Mouse (Mus musculus) neural tube, embryonic 11.5 days (tissue): ENCODE data around the gene Pdgfa. TPM values are rescaled to one million over a fixed set of nuclear protein-coding genes. Genes with fewer than 3 reads are reported as not detected.

Experiments used
- ATAC-seq: fragments of 200-750 bp; cut with Nextera tagmentation; 2 replicates; pipeline ENCODE4 v1.8.0; 2017; ENCODE audit warnings: moderate number of reproducible peaks, mild to moderate bottlenecking, moderate TSS enrichment, moderate library complexity; ENCODE audit not compliant: insufficient read depth, low FRiP score, low TSS enrichment
- DNase-seq: peaks from one replicate; pipeline ENCODE4 v3.0.0-alpha.2; 2015; ENCODE audit warnings: low spot score
- H3K27ac ChIP-seq: fragments of 300-500 bp; sonication (generic); 2 replicates; pipeline ENCODE4 v1.5.1; 2014; ENCODE audit warnings: low read depth, mild to moderate bottlenecking, low read length
- H3K27me3 ChIP-seq: fragments of 300-500 bp; sonication (generic); 2 replicates; pipeline ENCODE4 v1.6.1; 2014; ENCODE audit warnings: mild to moderate bottlenecking, low read length, mixed read lengths; ENCODE audit not compliant: control insufficient read depth, insufficient read depth
- H3K36me3 ChIP-seq: fragments of 300-500 bp; sonication (generic); 2 replicates; pipeline ENCODE4 v1.6.1; 2014; ENCODE audit warnings: mild to moderate bottlenecking, low read length, moderate library complexity, mixed read lengths; ENCODE audit not compliant: control insufficient read depth, insufficient read depth
- H3K4me1 ChIP-seq: fragments of 300-500 bp; sonication (generic); 2 replicates; pipeline ENCODE4 v1.6.1; 2014; ENCODE audit warnings: low read length, mixed read lengths; ENCODE audit not compliant: control insufficient read depth, insufficient read depth
- H3K4me2 ChIP-seq: fragments of 300-500 bp; sonication (generic); 2 replicates; pipeline ENCODE4 v1.6.1; 2014; ENCODE audit warnings: low read depth, mild to moderate bottlenecking, moderate library complexity
- H3K4me3 ChIP-seq: fragments of 300-500 bp; sonication (generic); 2 replicates; pipeline ENCODE4 v1.5.1; 2014; ENCODE audit warnings: low read depth, low read length
- H3K9ac ChIP-seq: fragments of 300-500 bp; sonication (generic); 2 replicates; pipeline ENCODE4 v1.6.1; 2014; ENCODE audit warnings: mild to moderate bottlenecking, low read length
- H3K9me3 ChIP-seq: fragments of 300-500 bp; sonication (generic); 2 replicates; pipeline ENCODE4 v1.6.1; 2016; ENCODE audit warnings: low read length; ENCODE audit not compliant: control insufficient read depth
- WGBS: fragments of 180-500 bp; shearing (Covaris S2); extraction: QIAGEN DNeasy Blood & Tissue Kit; methylation state at CpG from one replicate; pipeline ENCODE4 v1.1.7; 2014; 5-methylcytosine and 5-hydroxymethylcytosine counted together
- polyA plus RNA-seq: library from polyadenylated mRNA; unstranded; fragments of >200 nt; fragmentation: Nextera tagmentation; extraction: Ambion mirVana; gene quantifications from 2 replicates; pipeline ENCODE4 v1.2.1, GENCODE M21; 2014

Pdgfa gene
- polyA plus RNA-seq: 16.1 TPM in 2 replicates

DNA sequence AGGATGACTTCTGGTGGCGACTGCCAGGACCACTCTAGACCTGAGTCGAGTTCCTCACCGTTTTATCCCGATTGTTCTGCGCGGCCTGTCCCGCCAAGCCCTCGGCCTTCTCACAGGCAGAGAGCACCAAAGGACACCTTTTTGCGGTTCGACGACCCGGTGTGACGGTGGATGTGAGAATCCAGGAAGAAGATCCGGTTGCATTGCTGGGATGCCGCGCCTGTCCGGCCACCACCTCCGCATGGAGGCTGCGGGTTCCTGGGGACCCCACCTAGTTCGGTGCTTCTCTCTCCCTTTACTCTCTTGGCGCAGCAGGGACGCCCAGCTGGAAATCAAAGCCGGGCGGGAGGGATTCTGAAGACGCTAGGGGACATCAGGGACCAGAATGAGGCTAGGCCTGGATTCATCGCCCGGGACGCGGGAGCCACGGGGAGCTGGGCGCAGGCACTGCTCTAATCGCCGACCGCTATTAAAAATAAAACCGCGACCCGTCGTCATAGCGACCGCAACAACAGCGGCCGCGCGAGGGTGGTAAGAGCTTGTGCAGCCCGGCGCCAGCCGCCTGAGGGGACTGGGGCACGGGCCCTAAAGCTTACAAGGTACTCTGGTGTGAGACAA, at the start of gene Pdgfa:
Gene Pdgfa, minus strand, starts transcription at position 200 of the 618 bp plus-strand sequence.
- no peaks in the 10 kb centered on the region for H3K36me3 ChIP-seq
- ATAC-seq (no peak), DNase-seq (peak; percentile 80)
- peaks cover 67% of the 10 kb centered on the region for H3K27me3 ChIP-seq
- under 1% methylated on average over 48 of the region's 48 CpGs for WGBS
- peak within 1 kb of the TSS; percentile 95 for H3K4me2 ChIP-seq
- no peaks in the 10 kb centered on the region for H3K9me3 ChIP-seq
- peak within 1 kb of the TSS; percentile 73 for H3K4me3 ChIP-seq
- H3K27ac ChIP-seq: no peak within 1 kb of the TSS
- H3K9ac ChIP-seq: no peak within 1 kb of the TSS
- H3K4me1 ChIP-seq: peaks cover 48% of the 10 kb centered on the region

DNA sequence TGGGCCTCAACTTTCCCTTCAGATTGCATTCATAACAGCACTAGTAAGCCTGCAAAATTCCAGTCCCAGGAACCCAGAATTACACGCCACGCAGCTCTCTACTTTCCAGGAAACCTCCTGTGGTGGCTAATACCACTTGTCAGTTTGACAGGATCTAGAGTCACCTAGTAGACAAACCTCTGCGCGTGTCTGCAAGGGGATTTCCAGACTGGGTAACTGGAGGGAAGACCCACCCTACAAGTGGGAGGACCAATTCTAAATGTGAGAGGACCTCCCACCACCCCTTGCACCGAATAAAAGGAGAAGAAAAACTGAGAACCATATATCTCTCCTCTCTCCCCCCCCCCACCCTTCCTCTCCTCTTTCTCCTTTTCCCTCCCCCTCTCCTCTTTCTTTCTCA, 49.5 kb upstream of the Pdgfa start:
- Histone ChIP-seq H3K27me3 (no peaks in the 10 kb centered on the region), H3K27ac (no peak overlapping the region), H3K36me3 (no peaks in the 10 kb centered on the region), H3K4me1 (no peaks in the 10 kb centered on the region), H3K4me3 (no peak overlapping the region), H3K9ac (no peak overlapping the region), H3K9me3 (no peaks in the 10 kb centered on the region), H3K4me2 (no peak overlapping the region)
- ATAC-seq (no peak), DNase-seq (no peak)
- WGBS: 59% methylated on average over 5 of the region's 5 CpGs

DNA sequence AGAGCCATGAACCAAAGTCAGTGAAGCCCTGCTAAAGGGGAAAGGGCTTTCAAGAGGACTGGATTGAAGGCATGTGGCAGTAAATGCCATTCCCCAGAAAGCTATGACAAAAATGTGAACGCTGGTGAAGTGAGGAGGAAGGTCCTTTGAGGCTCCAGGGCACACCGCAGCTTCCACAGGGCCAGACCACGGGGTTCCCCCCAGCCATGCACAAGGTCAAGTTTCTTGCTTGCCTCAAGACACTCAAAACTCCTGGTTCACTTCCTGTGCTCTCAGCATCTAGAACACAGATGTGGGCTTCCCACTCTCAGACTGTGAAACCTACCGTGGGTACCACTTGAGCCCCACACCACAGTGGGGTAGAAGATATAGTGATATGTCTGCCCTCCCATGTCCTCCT, 46.4 kb upstream of the Pdgfa start:
- Histone ChIP-seq H3K4me3 (no peak overlapping the region), H3K4me2 (no peak overlapping the region), H3K27ac (no peak overlapping the region), H3K27me3 (no peaks in the 10 kb centered on the region), H3K4me1 (no peaks in the 10 kb centered on the region), H3K36me3 (no peaks in the 10 kb centered on the region), H3K9ac (no peak overlapping the region), H3K9me3 (no peaks in the 10 kb centered on the region)
- DNase-seq (no peak), ATAC-seq (no peak)
- 88% methylated on average over 4 of the region's 4 CpGs for WGBS

DNA sequence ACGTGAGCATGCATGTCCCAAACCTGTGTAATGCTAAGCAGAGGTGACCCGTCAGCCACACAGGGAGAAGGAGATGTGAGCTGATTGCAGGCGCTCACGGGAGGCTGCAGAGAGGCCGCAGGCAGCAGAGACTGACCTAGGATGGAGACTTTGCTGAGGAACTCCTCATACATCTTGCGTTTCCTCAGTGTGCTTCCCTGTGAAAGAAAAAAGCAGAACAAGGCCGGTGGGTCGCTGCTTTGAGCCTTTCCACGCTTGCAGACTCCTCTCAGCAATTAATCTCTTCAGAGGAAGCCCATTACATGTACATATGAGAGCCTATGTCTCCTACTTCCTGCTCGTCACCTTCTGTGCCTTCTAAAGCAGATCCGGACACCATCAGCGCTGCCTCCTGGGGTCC, 45.1 kb upstream of the Pdgfa start:
- no peak for ATAC-seq
- WGBS: 86% methylated on average over 12 of the region's 12 CpGs

DNA sequence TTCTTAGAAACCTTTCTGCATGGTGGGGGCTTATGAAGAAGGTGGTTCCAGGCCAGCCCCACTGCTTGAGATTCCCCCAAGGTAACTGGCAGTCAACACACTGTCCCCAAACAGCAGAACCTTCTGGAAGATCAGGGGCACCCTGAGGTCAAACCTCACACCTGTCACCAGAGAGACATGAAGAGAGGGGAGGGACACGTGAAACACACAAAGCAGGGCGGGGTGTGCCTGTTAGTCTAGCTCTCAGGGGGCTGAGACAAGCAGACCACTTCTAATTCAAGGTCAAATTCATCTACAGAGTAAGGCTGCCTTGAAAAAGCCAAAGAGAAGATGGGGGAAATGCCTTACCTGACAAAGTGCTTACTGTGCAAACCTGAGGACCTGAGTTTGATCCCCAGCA, 38.0 kb upstream of the Pdgfa start:
- DNase-seq: no peak
- Histone ChIP-seq H3K4me3 (no peak overlapping the region), H3K27me3 (no peaks in the 10 kb centered on the region), H3K27ac (no peak overlapping the region), H3K36me3 (no peaks in the 10 kb centered on the region), H3K9ac (no peak overlapping the region), H3K4me2 (no peak overlapping the region), H3K4me1 (peaks cover 14% of the 10 kb centered on the region; the same call in 1 of the 2 replicates), H3K9me3 (no peaks in the 10 kb centered on the region)
- WGBS: 71% methylated on average over 2 of the region's 2 CpGs
- no peak for ATAC-seq

More for the DNA sequence above, 45.1 kb upstream of the Pdgfa start:
- Histone ChIP-seq H3K36me3 (no peaks in the 10 kb centered on the region), H3K9ac (no peak overlapping the region), H3K27ac (no peak overlapping the region), H3K9me3 (no peaks in the 10 kb centered on the region), H3K4me3 (no peak overlapping the region), H3K27me3 (no peaks in the 10 kb centered on the region), H3K4me1 (no peaks in the 10 kb centered on the region), H3K4me2 (no peak overlapping the region)
- DNase-seq: no peak

DNA sequence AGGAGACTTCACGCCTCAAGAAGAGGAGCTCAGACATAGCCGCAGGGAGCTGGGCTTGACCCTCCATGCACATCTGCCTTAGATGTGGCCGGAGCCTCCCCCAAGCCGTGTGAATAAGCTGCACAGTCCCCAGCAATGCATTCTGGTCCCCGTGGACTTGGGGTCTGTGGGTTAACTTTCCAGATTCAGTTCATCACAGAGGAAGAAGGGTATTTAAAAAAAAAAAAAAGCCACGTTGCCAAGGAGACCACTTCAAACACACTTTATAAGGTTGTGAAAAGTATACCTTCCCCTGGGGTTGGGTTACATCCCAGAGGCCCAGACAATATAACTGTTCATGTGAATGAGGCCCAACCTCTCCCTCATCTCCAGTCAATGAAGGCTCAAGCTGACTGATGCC, 37.6 kb upstream of the Pdgfa start:
- Histone ChIP-seq H3K36me3 (no peaks in the 10 kb centered on the region), H3K27ac (no peak overlapping the region), H3K4me1 (peaks cover 14% of the 10 kb centered on the region; the same call in 1 of the 2 replicates), H3K9ac (no peak overlapping the region), H3K27me3 (no peaks in the 10 kb centered on the region), H3K9me3 (no peaks in the 10 kb centered on the region), H3K4me2 (no peak overlapping the region), H3K4me3 (no peak overlapping the region)
- ATAC-seq: no peak
- DNase-seq: no peak
- WGBS: 46% methylated on average over 6 of the region's 6 CpGs

DNA sequence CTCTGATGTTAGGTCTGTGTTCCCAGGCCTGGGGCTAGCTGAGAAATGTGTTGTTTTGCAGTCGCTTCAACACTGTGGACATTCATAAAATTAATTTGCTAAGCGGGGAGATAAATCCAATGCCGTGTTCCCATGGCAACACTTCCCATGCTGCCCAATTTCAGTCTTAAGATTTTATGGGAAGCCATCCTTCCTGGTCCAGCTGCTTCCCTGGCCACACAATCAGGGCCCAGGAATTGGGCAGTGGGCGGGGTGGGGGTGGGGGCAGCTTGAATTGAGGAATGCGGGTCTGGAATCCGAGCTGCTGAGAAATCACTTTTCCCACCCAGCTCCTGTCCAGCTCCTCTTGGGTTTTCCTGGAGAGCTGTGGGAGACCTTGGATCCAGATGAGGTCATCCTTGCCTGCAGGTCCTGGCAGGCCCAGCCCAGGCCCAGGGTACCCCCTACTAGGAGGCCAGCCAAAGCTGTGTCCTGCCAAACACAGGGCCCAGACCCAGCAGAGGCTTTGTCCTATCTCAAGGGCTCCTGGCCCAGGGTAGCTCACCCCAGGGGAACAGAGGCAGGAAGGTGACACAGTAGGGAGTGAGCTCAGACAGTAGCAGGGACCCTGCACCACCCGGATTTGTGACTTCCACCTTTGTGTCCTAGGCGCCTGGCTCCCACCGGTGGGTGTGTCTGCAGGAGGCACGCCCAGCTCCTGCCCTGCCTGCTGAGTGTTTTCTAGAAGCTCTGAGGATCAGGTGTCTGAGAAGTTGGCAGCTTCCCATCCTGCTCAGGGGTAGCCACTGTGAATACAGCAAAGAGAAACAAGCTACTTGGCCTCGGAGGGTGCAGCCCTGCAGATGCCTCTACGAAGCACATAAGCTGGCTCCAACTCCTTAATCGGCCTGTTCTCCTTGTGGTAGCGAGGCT, 36.5 kb upstream of the Pdgfa start:
- no peak for ATAC-seq
- H3K27ac ChIP-seq: no peak overlapping the region

DNA sequence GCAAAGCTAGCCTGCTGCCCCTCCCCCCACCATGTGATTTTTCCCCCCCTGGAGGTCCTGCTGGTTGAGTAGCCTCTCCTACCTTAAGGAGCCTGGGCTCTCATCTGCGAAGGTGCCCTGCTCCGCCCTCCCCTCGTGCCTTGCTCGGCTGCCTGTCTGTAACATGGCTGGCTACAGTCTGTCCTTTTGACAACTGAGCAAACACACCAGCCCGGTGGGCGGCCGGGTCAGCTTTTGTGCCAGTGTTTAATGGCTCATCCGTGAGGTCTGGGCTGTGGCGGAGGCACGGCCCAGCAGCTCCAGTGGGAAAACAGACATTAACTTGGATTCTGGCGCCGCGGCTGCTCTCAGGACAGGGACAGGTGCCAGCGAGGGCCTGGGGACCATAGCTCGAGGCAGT, 30.4 kb upstream of the Pdgfa start:
- H3K27ac ChIP-seq: peak overlapping the region; percentile 11; the same call in 1 of the 2 replicates

More for the DNA sequence above, 36.5 kb upstream of the Pdgfa start:
- WGBS: 44% methylated on average over 14 of the region's 14 CpGs
- DNase-seq: peak; percentile 24
- Histone ChIP-seq H3K4me3 (no peak overlapping the region), H3K9me3 (no peaks in the 10 kb centered on the region), H3K4me2 (no peak overlapping the region), H3K27me3 (no peaks in the 10 kb centered on the region), H3K9ac (no peak overlapping the region), H3K4me1 (peaks cover 14% of the 10 kb centered on the region; the same call in 1 of the 2 replicates), H3K36me3 (no peaks in the 10 kb centered on the region)

More for the DNA sequence above, 30.4 kb upstream of the Pdgfa start:
- H3K4me3 ChIP-seq: no peak overlapping the region
- H3K9ac ChIP-seq: peak overlapping the region; percentile 26; the same call in 1 of the 2 replicates
- ATAC-seq: peak; percentile 55; the same call in 1 of the 2 replicates
- 8% methylated on average over 15 of the region's 15 CpGs for WGBS
- H3K4me2 ChIP-seq: no peak overlapping the region
- DNase-seq: peak; percentile 55
- no peaks in the 10 kb centered on the region for H3K9me3 ChIP-seq
- H3K4me1 ChIP-seq: peaks cover 8% of the 10 kb centered on the region; the same call in 1 of the 2 replicates
- H3K36me3 ChIP-seq: no peaks in the 10 kb centered on the region
- H3K27me3 ChIP-seq: no peaks in the 10 kb centered on the region
